Mouse (Mus musculus) splenic B cell, adult 2 months (primary cell): ENCODE results near the gene Ski.

ENCODE experiments used
- DNase-seq: peaks from one replicate; pipeline ENCODE4 v3.0.0-alpha.2; 2011; ENCODE audit warnings: low read depth, low spot score
- H3K27me3 ChIP-seq: 2 replicates; pipeline ENCODE4 v1.6.1; 2012; ENCODE audit warnings: mild to moderate bottlenecking, low read length, moderate library complexity, mixed read lengths; ENCODE audit not compliant: control insufficient read depth, poor library complexity, insufficient read depth, severe bottlenecking
- H3K36me3 ChIP-seq: 2 replicates; pipeline ENCODE4 v1.6.1; 2012; ENCODE audit warnings: mild to moderate bottlenecking, low read length, moderate library complexity, mixed read lengths; ENCODE audit not compliant: control insufficient read depth, poor library complexity, insufficient read depth, severe bottlenecking

Ski gene

GRCm38 (mm10) chr4:155120038-155120437 is 102.4 kb downstream of the Ski start:
- DNase-seq: no peak
- Histone ChIP-seq H3K36me3 (no peaks in the 10 kb centered on the region), H3K27me3 (no peaks in the 10 kb centered on the region)

GRCm38 (mm10) chr4:155118278-155118677 is 104.1 kb downstream of the Ski start:
- DNase-seq: no peak
- Histone ChIP-seq H3K36me3 (no peaks in the 10 kb centered on the region), H3K27me3 (no peaks in the 10 kb centered on the region)

DNA sequence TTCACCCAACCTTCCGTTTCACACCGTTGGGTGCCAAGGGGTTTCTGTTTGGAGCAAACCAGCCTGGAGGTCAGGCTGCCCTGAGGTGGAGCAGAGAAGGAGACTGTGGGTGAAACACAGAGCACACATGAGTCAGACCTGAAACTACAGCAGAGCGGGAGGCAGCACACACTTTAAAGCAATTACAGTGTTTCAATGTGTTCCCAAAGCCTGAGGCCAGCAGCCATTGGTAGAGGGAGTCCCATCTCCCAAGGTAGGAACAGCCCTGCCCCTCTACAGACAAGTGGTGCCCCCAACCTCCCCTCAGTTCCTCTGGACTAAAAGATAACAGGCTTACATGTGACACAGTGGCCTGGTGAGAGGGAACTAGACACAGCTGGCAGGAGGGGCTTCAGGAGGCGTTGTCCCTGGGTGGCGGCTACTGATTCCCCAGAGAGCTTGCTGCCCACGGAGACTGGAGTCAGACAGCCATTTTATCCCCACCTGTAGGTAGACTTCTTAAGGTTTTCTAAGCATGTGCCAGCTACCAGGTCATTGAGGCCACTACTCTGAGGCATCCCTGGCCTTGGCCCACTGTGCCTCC is 104.9 kb downstream of the Ski start:
- no peaks in the 10 kb centered on the region for H3K36me3 ChIP-seq
- peak; percentile 36 for DNase-seq
- no peaks in the 10 kb centered on the region for H3K27me3 ChIP-seq

DNA sequence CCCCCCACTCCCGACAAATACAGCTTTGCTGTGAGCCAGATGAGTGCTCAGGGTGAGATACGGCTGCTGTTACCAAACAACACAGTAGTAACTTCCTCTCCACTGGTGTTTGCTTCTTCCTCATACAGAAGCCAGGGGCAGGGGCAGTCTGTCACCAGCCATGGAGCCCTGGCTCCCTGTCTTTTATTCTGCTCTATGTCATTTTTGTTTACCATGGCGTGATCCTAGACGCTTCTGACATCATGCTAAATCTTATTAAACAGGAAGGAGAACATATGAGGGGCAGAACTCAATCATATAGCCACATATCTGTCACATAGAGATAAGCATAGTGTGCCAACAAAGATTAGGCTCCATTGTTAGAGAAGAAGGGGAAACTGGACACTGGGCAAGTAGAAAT is 105.8 kb downstream of the Ski start:
- peak; percentile 21 for DNase-seq
- H3K27me3 ChIP-seq: no peaks in the 10 kb centered on the region
- no peaks in the 10 kb centered on the region for H3K36me3 ChIP-seq

- DNase-seq: no peak
- Histone ChIP-seq H3K36me3 (no peaks in the 10 kb centered on the region), H3K27me3 (no peaks in the 10 kb centered on the region)
Measured at GRCm38 (mm10) chr4:155113766-155114410, 108.5 kb downstream of the Ski start.

DNA sequence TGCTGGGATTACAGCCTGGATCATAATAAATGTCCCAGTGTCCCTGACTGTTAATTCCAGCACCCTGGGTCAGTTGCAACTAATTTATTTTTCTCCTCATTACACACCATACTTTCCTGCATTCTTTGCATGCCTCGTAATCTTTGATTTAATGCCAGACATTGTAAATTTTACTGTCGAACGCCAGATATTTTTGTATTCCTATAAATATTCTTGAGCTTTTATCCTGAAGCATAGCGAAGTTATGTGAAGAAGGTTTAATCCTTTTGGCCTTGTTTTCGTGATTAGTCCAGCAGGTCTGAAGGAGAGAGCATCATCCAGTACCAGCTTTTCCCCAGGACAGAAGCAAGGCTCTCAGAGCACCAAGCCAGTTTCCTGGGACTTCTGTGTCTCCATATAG is 112.9 kb downstream of the Ski start:
- H3K27me3 ChIP-seq: no peaks in the 10 kb centered on the region
- H3K36me3 ChIP-seq: no peaks in the 10 kb centered on the region
- DNase-seq: no peak

DNA sequence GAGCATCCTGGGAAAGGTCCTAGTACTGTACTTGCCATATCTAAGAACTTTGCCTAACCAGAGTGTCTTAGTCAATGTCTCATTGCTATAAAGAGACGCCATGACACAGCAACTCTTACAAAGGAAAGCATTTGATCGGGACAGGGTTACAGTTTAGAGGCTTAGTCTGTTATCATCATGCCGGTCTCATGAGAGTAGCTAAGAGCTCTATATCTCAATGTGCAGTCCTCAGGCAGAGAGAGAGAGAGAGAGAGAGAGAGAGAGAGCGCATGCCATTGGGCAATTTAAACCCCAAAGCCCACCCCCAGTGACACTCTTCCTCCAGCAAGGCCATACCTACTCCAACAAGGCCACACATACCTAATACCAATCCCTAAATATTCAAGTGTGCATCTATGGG is 114.5 kb downstream of the Ski start:
- DNase-seq: no peak
- Histone ChIP-seq H3K36me3 (no peaks in the 10 kb centered on the region), H3K27me3 (no peaks in the 10 kb centered on the region)
